Mouse (Mus musculus): Measurements from ENCODE around the gene Rtl6.
A peak's percentile ranks its signal among the peaks of the same experiment; 100 is the strongest.

Rtl6 gene

GRCm38 (mm10) chr15:84557189-84557921 is at the start of gene Rtl6:
TSS of gene Rtl6 (minus strand) at chr15:84557823.
- peak; percentile 71 to 88 for DNase-seq (ENCODE audit: low spot score in 2 of 2)

- no peak for DNase-seq (ENCODE audit: low spot score in 2 of 2)
Measured at GRCm38 (mm10) chr15:84603267-84603963, 45.8 kb upstream of the Rtl6 start.

- no peak for DNase-seq (ENCODE audit: low spot score in 2 of 2)
Measured at GRCm38 (mm10) chr15:84600977-84601595, 43.5 kb upstream of the Rtl6 start.

- no peak for DNase-seq (ENCODE audit: low spot score in 2 of 2)
Measured at GRCm38 (mm10) chr15:84598911-84599310, 41.3 kb upstream of the Rtl6 start.

GRCm38 (mm10) chr15:84597816-84598215 is 40.2 kb upstream of the Rtl6 start:
- DNase-seq (ENCODE audit: low spot score in 2 of 2), result no peak

GRCm38 (mm10) chr15:84597021-84597420 is 39.4 kb upstream of the Rtl6 start:
- no peak for DNase-seq (ENCODE audit: low spot score in 2 of 2)

GRCm38 (mm10) chr15:84595241-84595945 is 37.8 kb upstream of the Rtl6 start:
- no peak for DNase-seq (ENCODE audit: low spot score in 2 of 2)

GRCm38 (mm10) chr15:84593514-84593913 is 35.9 kb upstream of the Rtl6 start:
- DNase-seq (ENCODE audit: low spot score in 2 of 2), result no peak

- DNase-seq (ENCODE audit: low spot score in 2 of 2), result no peak
Measured at GRCm38 (mm10) chr15:84592240-84592639, 34.6 kb upstream of the Rtl6 start.

- no peak for DNase-seq (ENCODE audit: low spot score in 2 of 2)
Measured at GRCm38 (mm10) chr15:84591573-84592139, 34.0 kb upstream of the Rtl6 start.

GRCm38 (mm10) chr15:84588371-84588821 is 30.8 kb upstream of the Rtl6 start:
- DNase-seq (ENCODE audit: low spot score in 2 of 2), result no peak

GRCm38 (mm10) chr15:84578607-84579006 is 21.0 kb upstream of the Rtl6 start:
- DNase-seq (ENCODE audit: low spot score in 2 of 2), result no peak

- DNase-seq (ENCODE audit: low spot score in 2 of 2), result no peak
Measured at GRCm38 (mm10) chr15:84577019-84577418, 19.4 kb upstream of the Rtl6 start.

- no peak for DNase-seq (ENCODE audit: low spot score in 2 of 2)
Measured at GRCm38 (mm10) chr15:84566568-84567110, 9.0 kb upstream of the Rtl6 start.

GRCm38 (mm10) chr15:84561501-84561900 is 3.9 kb upstream of the Rtl6 start:
- DNase-seq (ENCODE audit: low spot score in 2 of 2), result peak in 1 of 2 experiments; percentile 13

- DNase-seq (ENCODE audit: low spot score in 2 of 2), result no peak
Measured at GRCm38 (mm10) chr15:84556674-84557073, 949 bp downstream of the Rtl6 start.

- DNase-seq (ENCODE audit: low spot score in 2 of 2), result no peak
Measured at GRCm38 (mm10) chr15:84551065-84551464, 6.6 kb downstream of the Rtl6 start.

- no peak for DNase-seq (ENCODE audit: low spot score in 2 of 2)
Measured at GRCm38 (mm10) chr15:84549291-84549797, 8.3 kb downstream of the Rtl6 start.

- DNase-seq (ENCODE audit: low spot score in 2 of 2), result no peak
Measured at GRCm38 (mm10) chr15:84546028-84546427, 11.6 kb downstream of the Rtl6 start.

GRCm38 (mm10) chr15:84541175-84541574 is 16.4 kb downstream of the Rtl6 start:
- DNase-seq (ENCODE audit: low spot score in 2 of 2), result no peak

- peak; percentile 14 to 21 for DNase-seq (ENCODE audit: low spot score in 2 of 2)
Measured at GRCm38 (mm10) chr15:84538974-84539588, 18.5 kb downstream of the Rtl6 start.

All from urinary bladder, postnatal 36 days (tissue).